Mouse (Mus musculus) heart, embryonic 16.5 days (tissue): ENCODE data around the gene Asxl1. TPM values are rescaled to one million over a fixed set of nuclear protein-coding genes. Genes with fewer than 3 reads are reported as not detected.
A peak's percentile ranks its signal among the peaks of the same experiment; 100 is the strongest.

ENCODE experiments used
- ATAC-seq: fragments of 200-750 bp; cut with Nextera tagmentation; replicated peaks from 2 replicates; pipeline ENCODE4 v1.8.0; 2017; ENCODE audit warnings: moderate number of reproducible peaks; ENCODE audit not compliant: insufficient read depth, low FRiP score; ENCODE audit errors: extremely low read depth
- H3K27ac ChIP-seq: fragments of 300-500 bp; sonication (generic); 2 replicates; pipeline ENCODE4 v1.5.1; 2014; ENCODE audit warnings: mild to moderate bottlenecking, low read length, control low read depth, moderate library complexity
- H3K27me3 ChIP-seq: fragments of 300-500 bp; sonication (generic); 2 replicates; pipeline ENCODE4 v1.6.1; 2014; ENCODE audit warnings: low read length, mixed read lengths; ENCODE audit not compliant: control insufficient read depth, insufficient read depth
- H3K36me3 ChIP-seq: fragments of 300-500 bp; sonication (generic); 2 replicates; pipeline ENCODE4 v1.6.1; 2014; ENCODE audit not compliant: control insufficient read depth, insufficient read depth
- H3K4me1 ChIP-seq: fragments of 300-500 bp; sonication (generic); 2 replicates; pipeline ENCODE4 v1.6.1; 2014; ENCODE audit warnings: low read length, mixed read lengths; ENCODE audit not compliant: control insufficient read depth, insufficient read depth
- H3K4me2 ChIP-seq: fragments of 300-500 bp; sonication (generic); 2 replicates; pipeline ENCODE4 v1.6.1; 2014; ENCODE audit warnings: low read depth, mild to moderate bottlenecking, control low read depth, low read length
- H3K4me3 ChIP-seq: fragments of 300-500 bp; sonication (generic); 2 replicates; pipeline ENCODE4 v1.5.1; 2014; ENCODE audit warnings: mild to moderate bottlenecking, control low read depth, low read length
- H3K9ac ChIP-seq: fragments of 300-500 bp; sonication (generic); 2 replicates; pipeline ENCODE4 v1.6.1; 2014; ENCODE audit warnings: low read length, control low read depth
- H3K9me3 ChIP-seq: fragments of 300-500 bp; sonication (generic); replicated peaks from 2 replicates; pipeline ENCODE4 v1.6.1; 2016; ENCODE audit warnings: low read length; ENCODE audit not compliant: control insufficient read depth
- WGBS: fragments of 180-500 bp; shearing (Covaris S2); extraction: QIAGEN DNeasy Blood & Tissue Kit; methylation state at CpG from one replicate; pipeline ENCODE4 v1.1.7; 2014; 5-methylcytosine and 5-hydroxymethylcytosine counted together
- polyA plus RNA-seq: library from polyadenylated mRNA; unstranded; fragments of >200 nt; fragmentation: Nextera tagmentation; extraction: Ambion mirVana; gene quantifications from 2 replicates; pipeline ENCODE4 v1.2.1, GENCODE M21; 2015

The Asxl1 gene
- polyA plus RNA-seq, 1 experiment from 2014 or later = 7.4 TPM

- Histone ChIP-seq H3K27me3 (no peaks in the 10 kb centered on the region), H3K4me1 (peaks cover 65% of the 10 kb centered on the region), H3K36me3 (no peaks in the 10 kb centered on the region), H3K27ac (peak overlapping the region; percentile 33; the same call in 1 of the 2 replicates), H3K4me2 (no peak overlapping the region), H3K9ac (peak overlapping the region; percentile 8), H3K9me3 (no peaks in the 10 kb centered on the region), H3K4me3 (no peak overlapping the region)
- 25% methylated on average over 3 of the region's 3 CpGs for WGBS
- ATAC-seq = no peak
Measured at GRCm38 (mm10) chr2:153441228-153441627, 95.6 kb downstream of the Asxl1 start.

GRCm38 (mm10) chr2:153442720-153443119, 97.1 kb downstream of the Asxl1 start:
- Histone ChIP-seq H3K4me3 (peak overlapping the region; percentile 97), H3K9ac (peak overlapping the region; percentile 96), H3K9me3 (no peaks in the 10 kb centered on the region), H3K27ac (peak overlapping the region; percentile 95), H3K36me3 (no peaks in the 10 kb centered on the region), H3K27me3 (no peaks in the 10 kb centered on the region), H3K4me1 (peaks cover 53% of the 10 kb centered on the region), H3K4me2 (peak overlapping the region; percentile 99)
- 35% methylated on average over 5 of the region's 5 CpGs for WGBS
- no peak for ATAC-seq

GRCm38 (mm10) chr2:153443434-153444240, 98.0 kb downstream of the Asxl1 start:
- ATAC-seq = peak; percentile 43
- H3K36me3 ChIP-seq = no peaks in the 10 kb centered on the region
- under 1% methylated on average over 59 of the region's 59 CpGs for WGBS
- peaks cover 45% of the 10 kb centered on the region for H3K4me1 ChIP-seq
- H3K4me2 ChIP-seq = peak overlapping the region; percentile 99
- no peaks in the 10 kb centered on the region for H3K27me3 ChIP-seq
- peak overlapping the region; percentile 97 for H3K4me3 ChIP-seq
- H3K27ac ChIP-seq = peak overlapping the region; percentile 95
- no peaks in the 10 kb centered on the region for H3K9me3 ChIP-seq
- H3K9ac ChIP-seq = peak overlapping the region; percentile 96

GRCm38 (mm10) chr2:153444254-153445136, 98.9 kb downstream of the Asxl1 start:
- no peaks in the 10 kb centered on the region for H3K9me3 ChIP-seq
- ATAC-seq = peak; percentile 57
- no peaks in the 10 kb centered on the region for H3K36me3 ChIP-seq
- peak overlapping the region; percentile 99 for H3K4me2 ChIP-seq
- H3K27ac ChIP-seq = peak overlapping the region; percentile 95
- peak overlapping the region; percentile 97 for H3K4me3 ChIP-seq
- no peaks in the 10 kb centered on the region for H3K27me3 ChIP-seq
- H3K9ac ChIP-seq = peak overlapping the region; percentile 96
- peaks cover 40% of the 10 kb centered on the region for H3K4me1 ChIP-seq
- 1% methylated on average over 34 of the region's 64 CpGs for WGBS

GRCm38 (mm10) chr2:153445137-153446016, 99.7 kb downstream of the Asxl1 start:
- Histone ChIP-seq H3K36me3 (no peaks in the 10 kb centered on the region), H3K4me2 (peak overlapping the region; percentile 99), H3K27me3 (no peaks in the 10 kb centered on the region), H3K27ac (peak overlapping the region; percentile 95), H3K4me1 (peaks cover 36% of the 10 kb centered on the region), H3K9me3 (no peaks in the 10 kb centered on the region), H3K9ac (peak overlapping the region; percentile 96), H3K4me3 (peak overlapping the region; percentile 97)
- peak; percentile 35; the same call in 1 of the 2 replicates for ATAC-seq
- under 1% methylated on average over 58 of the region's 59 CpGs for WGBS

GRCm38 (mm10) chr2:153446017-153446408, 100.4 kb downstream of the Asxl1 start:
- no peak for ATAC-seq
- peak overlapping the region; percentile 95; the same call in 1 of the 2 replicates for H3K27ac ChIP-seq
- H3K27me3 ChIP-seq = no peaks in the 10 kb centered on the region
- H3K4me2 ChIP-seq = peak overlapping the region; percentile 99
- H3K9me3 ChIP-seq = no peaks in the 10 kb centered on the region
- peak overlapping the region; percentile 96 for H3K9ac ChIP-seq
- H3K36me3 ChIP-seq = no peaks in the 10 kb centered on the region
- H3K4me1 ChIP-seq = peaks cover 29% of the 10 kb centered on the region
- WGBS = 1% methylated on average over 8 of the region's 8 CpGs
- peak overlapping the region; percentile 97 for H3K4me3 ChIP-seq

- Histone ChIP-seq H3K4me2 (no peak overlapping the region), H3K4me1 (peaks cover 25% of the 10 kb centered on the region), H3K9ac (no peak overlapping the region), H3K27ac (no peak overlapping the region), H3K9me3 (no peaks in the 10 kb centered on the region), H3K4me3 (no peak overlapping the region), H3K36me3 (no peaks in the 10 kb centered on the region), H3K27me3 (no peaks in the 10 kb centered on the region)
- ATAC-seq = no peak
- WGBS = 17% methylated on average over 4 of the region's 4 CpGs
Measured at GRCm38 (mm10) chr2:153446476-153446875, 100.8 kb downstream of the Asxl1 start.

- no peak for ATAC-seq
- 91% methylated on average over 3 of the region's 3 CpGs for WGBS
- no peak overlapping the region for H3K27ac ChIP-seq
Measured at GRCm38 (mm10) chr2:153447719-153448118, 102.1 kb downstream of the Asxl1 start.

More at GRCm38 (mm10) chr2:153447719-153448118, 102.1 kb downstream of the Asxl1 start:
- Histone ChIP-seq H3K27me3 (no peaks in the 10 kb centered on the region), H3K4me2 (no peak overlapping the region), H3K36me3 (no peaks in the 10 kb centered on the region), H3K9me3 (no peaks in the 10 kb centered on the region), H3K9ac (no peak overlapping the region), H3K4me3 (no peak overlapping the region), H3K4me1 (peaks cover 12% of the 10 kb centered on the region)
